In genomic region chr17:51814301-51814700, GRCm38 (mm10) we compare ENCODE assay signal across 11 mouse cellular contexts. TPM values are rescaled to one million over a fixed set of nuclear protein-coding genes. Genes with fewer than 3 reads are reported as not detected.
DNase-seq lines count a peak whose midpoint lies in the region; ATAC-seq lines count a peak whose summit lies in the region.
"Had no signal": no experiment of that assay in that cellular context is flagged by ENCODE, and none has a peak within 500 bp of the region (broad histone marks: within the 10 kb centered on the region; RNA-seq: fewer than 3 reads in every experiment).

No protein-coding gene starts in this region.

- H3K27ac ChIP-seq in hindbrain, embryonic 15.5 days (replicated peaks): no peak overlapping the region
- H3K27ac ChIP-seq in hindbrain, embryonic 13.5 days: no peak overlapping the region

- H3K4me2 ChIP-seq in hindbrain, embryonic 15.5 days: peak overlapping the region; percentile 87
- no peak overlapping the region for H3K4me2 ChIP-seq in hindbrain, embryonic 13.5 days

- peaks cover 22% of the 10 kb centered on the region for H3K4me1 ChIP-seq in hindbrain, embryonic 15.5 days (replicated peaks)
- H3K4me1 ChIP-seq in hindbrain, embryonic 13.5 days (replicated peaks): peaks cover 19% of the 10 kb centered on the region

- no peak overlapping the region for H3K9ac ChIP-seq in hindbrain, embryonic 15.5 days
- H3K9ac ChIP-seq in hindbrain, embryonic 13.5 days: no peak overlapping the region

- H3K36me3 ChIP-seq in hindbrain, embryonic 15.5 days: no peaks in the 10 kb centered on the region
- H3K36me3 ChIP-seq in hindbrain, embryonic 13.5 days: no peaks in the 10 kb centered on the region
- H3K36me3 ChIP-seq: G1E; limb, embryonic 10.5 days had no signal

- no peak for ATAC-seq in hindbrain, embryonic 15.5 days (ENCODE audit: low FRiP score, low read depth)
- no peak for ATAC-seq in hindbrain, embryonic 13.5 days (ENCODE audit: low FRiP score)
- ATAC-seq in common myeloid progenitor, adult 5-6 weeks (replicated peaks; ENCODE audit: low read depth, poor library complexity, severe bottlenecking): peak; percentile 75
- peak; percentile 50 for ATAC-seq in megakaryocyte-erythroid progenitor cell, adult 5-6 weeks (replicated peaks; ENCODE audit: low FRiP score, low TSS enrichment, poor library complexity, severe bottlenecking)

- DNase-seq in CD4-positive, CD25-positive, alpha-beta regulatory T cell, adult 2 months (ENCODE audit: low read depth, low spot score): peak; percentile 59
- no peak for DNase-seq in cerebellum, adult 11-12 months
- no peak for DNase-seq in gastrocnemius, adult 18-20 months (ENCODE audit: low spot score)
- DNase-seq: adrenal gland, adult 2 months; heart, postnatal 36 days had no signal

- no peak overlapping the region for H3K4me3 ChIP-seq in hindbrain, embryonic 15.5 days
- H3K4me3 ChIP-seq in hindbrain, embryonic 13.5 days: no peak overlapping the region

- H3K27me3 ChIP-seq in hindbrain, embryonic 15.5 days: no peaks in the 10 kb centered on the region
- H3K27me3 ChIP-seq in hindbrain, embryonic 13.5 days: no peaks in the 10 kb centered on the region

- 27% methylated on average over 6 of the region's 6 CpGs for WGBS in hindbrain, embryonic 15.5 days
- 32% methylated on average over 6 of the region's 6 CpGs for WGBS in hindbrain, embryonic 13.5 days

- H3K9me3 ChIP-seq in hindbrain, embryonic 15.5 days: no peaks in the 10 kb centered on the region
- no peaks in the 10 kb centered on the region for H3K9me3 ChIP-seq in hindbrain, embryonic 13.5 days
- H3K9me3 ChIP-seq: limb, embryonic 10.5 days had no signal

RNA-seq across cellular contexts. Expression of gene Satb1, which starts 18.8 kb away (rescaled TPM):
- polyA plus RNA-seq in hindbrain, embryonic 15.5 days (2015; fragmentation: Nextera tagmentation; extraction: Ambion mirVana): 33.5 and 34.4 TPM in 2 replicates
- 31.4 and 32.1 TPM in 2 replicates for polyA plus RNA-seq in hindbrain, embryonic 13.5 days (2015; fragmentation: Nextera tagmentation; extraction: Ambion mirVana)
- total RNA-seq in common myeloid progenitor, adult 5-6 weeks (2017): 37.1 and 59.0 TPM in 2 replicates
- 8.2 and 9.9 TPM in 2 replicates for total RNA-seq in megakaryocyte-erythroid progenitor cell, adult 5-6 weeks (2014; fragmentation: Nextera tagmentation)
- 3.9 and 6.2 TPM in 2 replicates for total RNA-seq in megakaryocyte-erythroid progenitor cell, adult 5-6 weeks (2017)
- total RNA-seq in gastrocnemius, adult 18-20 months (2021): 10 to 100 TPM; 80.1 to 80.2 TPM
- polyA plus RNA-seq: G1E had no signal

Comparison
In these comparisons a context has a peak if more than half of its experiments do, and no peak if none do; other contexts are left out.
1. ATAC-seq: peak in common myeloid progenitor, adult 5-6 weeks (single experiment) and megakaryocyte-erythroid progenitor cell, adult 5-6 weeks (single experiment); none in hindbrain, embryonic 15.5 days (single experiment) and hindbrain, embryonic 13.5 days (single experiment).